Mouse (Mus musculus): ENCODE measurements around the gene Gsg1. TPM values are rescaled to one million over a fixed set of nuclear protein-coding genes. Genes with fewer than 3 reads are reported as not detected.

The Gsg1 gene
- polyA plus RNA-seq, 1 experiment from 2014 or later, result 0.59 TPM

Other genes with a start within 250 kb of the Gsg1 start
- gene Ddx47, start 242.7 kb downstream of the Gsg1 start, polyA plus RNA-seq (2015; fragmentation: Nextera tagmentation; extraction: Ambion mirVana), result 74.6 and 86.6 TPM in 2 replicates
- 0.40 and 3.3 TPM in 2 replicates for gene Gprc5a, start 188.7 kb downstream of the Gsg1 start, polyA plus RNA-seq (2015; fragmentation: Nextera tagmentation; extraction: Ambion mirVana)
- gene Gprc5d, start 136.1 kb downstream of the Gsg1 start, polyA plus RNA-seq (2015; fragmentation: Nextera tagmentation; extraction: Ambion mirVana), result not detected in 2 replicates
- 99.6 and 105 TPM in 2 replicates for gene Fam234b, start 56.4 kb downstream of the Gsg1 start, polyA plus RNA-seq (2015; fragmentation: Nextera tagmentation; extraction: Ambion mirVana)
- 6.2 and 10.8 TPM in 2 replicates for gene Hebp1, start 56.3 kb downstream of the Gsg1 start, polyA plus RNA-seq (2015; fragmentation: Nextera tagmentation; extraction: Ambion mirVana)
- gene Pbp2, start 56.1 kb upstream of the Gsg1 start, polyA plus RNA-seq (2015; fragmentation: Nextera tagmentation; extraction: Ambion mirVana), result 0.14 TPM in 1 of 2 replicates, not detected in the other
- 12.3 and 19.4 TPM in 2 replicates for gene Emp1, start 108.2 kb upstream of the Gsg1 start, polyA plus RNA-seq (2015; fragmentation: Nextera tagmentation; extraction: Ambion mirVana)